Mouse (Mus musculus): ENCODE results near the gene Abcb9.

DNA sequence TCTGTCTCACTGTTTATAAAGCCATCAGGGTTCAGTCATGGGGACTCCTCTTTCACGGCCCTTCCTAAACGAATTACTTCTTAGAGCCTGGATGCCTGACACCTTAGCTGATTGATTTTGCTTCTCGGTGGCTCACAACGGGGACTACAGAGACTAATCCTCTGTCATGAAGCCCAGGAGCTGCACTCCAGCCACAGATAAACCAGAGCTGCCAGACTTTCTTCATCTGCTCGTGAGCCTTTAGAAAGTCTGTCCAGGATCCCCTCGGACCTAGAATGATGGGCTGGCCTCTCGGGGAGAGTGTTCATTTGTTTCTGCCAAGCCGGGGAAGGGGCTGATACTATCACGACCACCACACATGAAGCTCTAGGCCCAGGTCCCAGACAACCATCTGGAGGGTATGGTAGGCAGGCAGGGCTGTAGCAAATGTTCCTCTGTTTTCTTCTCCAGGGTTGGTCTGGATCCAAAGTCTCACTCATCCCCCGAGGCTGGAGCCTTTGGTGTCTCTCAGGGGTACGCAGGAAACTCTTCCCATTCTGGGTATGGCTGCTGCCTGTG is 50.1 kb downstream of the Abcb9 start:
- TF ChIP-seq CTCF (IDR thresholded peaks at IDR 0.05; ENCODE audit: control insufficient read depth, insufficient read depth, low read length) (no peak), POLR2A (IDR thresholded peaks at IDR 0.05; ENCODE audit: borderline replicate concordance, control insufficient read depth, low read depth, low read length) (no peak)
